Mouse (Mus musculus) neutrophil, adult 5-6 weeks (primary cell): ENCODE measurements around the gene Foxs1. TPM values are rescaled to one million over a fixed set of nuclear protein-coding genes. Genes with fewer than 3 reads are reported as not detected.

Experiments
- ATAC-seq: fragments of 151-379, 151-347 bp; 2 replicates; pipeline ENCODE4 v1.8.0; 2017; ENCODE audit warnings: mild to moderate bottlenecking, moderate TSS enrichment; ENCODE audit not compliant: insufficient number of reproducible peaks, poor library complexity, low FRiP score, severe bottlenecking; ENCODE audit errors: extremely low read depth
- total RNA-seq: library from RNA; stranded (forward); fragments of 200-1000 nt; gene quantifications from 2 replicates; pipeline ENCODE4 v1.2.3, GENCODE M21; 2017

Gene Foxs1
- total RNA-seq, 1 experiment from 2014 or later, result not detected

DNA sequence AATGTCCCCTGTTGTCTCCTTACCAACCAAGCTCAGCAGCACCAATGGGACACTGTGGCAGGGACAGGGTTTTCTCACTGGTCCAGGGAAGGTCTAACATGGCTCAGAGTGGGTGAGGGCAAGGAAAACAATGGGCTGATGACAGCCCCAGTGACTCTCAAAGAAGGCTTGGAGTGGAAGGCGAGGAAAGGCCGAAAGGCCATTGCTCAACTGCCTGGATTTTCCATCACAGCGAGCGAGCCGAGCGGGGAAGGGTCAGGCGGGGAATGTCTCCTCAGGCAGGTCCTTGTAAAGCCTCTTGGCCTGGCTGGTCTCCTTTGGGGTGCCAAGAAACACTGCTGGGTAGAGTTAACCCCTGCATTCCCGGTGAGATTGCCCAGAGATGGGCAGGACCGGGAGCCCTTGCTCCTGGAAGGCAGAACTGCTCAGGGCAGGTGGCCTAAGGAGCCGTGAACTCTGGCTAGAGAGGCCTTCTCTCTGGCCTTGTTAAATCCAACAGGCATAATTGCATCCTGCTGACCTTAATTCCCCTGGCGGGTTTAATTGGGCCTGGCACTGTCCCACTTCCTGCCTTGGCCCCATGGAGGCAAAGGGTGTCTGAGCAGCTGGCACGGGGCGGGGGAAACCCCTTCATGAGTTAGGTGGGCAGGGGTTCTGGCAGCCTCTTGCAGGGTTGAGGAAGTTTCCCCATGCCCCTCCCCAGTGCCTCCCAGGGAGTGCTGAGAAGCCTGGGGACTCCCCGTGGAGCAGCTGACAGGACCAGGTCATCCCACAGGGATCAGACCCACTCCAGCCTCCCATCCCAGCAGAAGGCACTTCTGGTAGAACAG lies 25.7 kb downstream of the Foxs1 start:
- ATAC-seq, result no peak

- no peak for ATAC-seq
Observed at GRCm38 (mm10) chr2:152906274-152907037, 26.6 kb downstream of the Foxs1 start.

DNA sequence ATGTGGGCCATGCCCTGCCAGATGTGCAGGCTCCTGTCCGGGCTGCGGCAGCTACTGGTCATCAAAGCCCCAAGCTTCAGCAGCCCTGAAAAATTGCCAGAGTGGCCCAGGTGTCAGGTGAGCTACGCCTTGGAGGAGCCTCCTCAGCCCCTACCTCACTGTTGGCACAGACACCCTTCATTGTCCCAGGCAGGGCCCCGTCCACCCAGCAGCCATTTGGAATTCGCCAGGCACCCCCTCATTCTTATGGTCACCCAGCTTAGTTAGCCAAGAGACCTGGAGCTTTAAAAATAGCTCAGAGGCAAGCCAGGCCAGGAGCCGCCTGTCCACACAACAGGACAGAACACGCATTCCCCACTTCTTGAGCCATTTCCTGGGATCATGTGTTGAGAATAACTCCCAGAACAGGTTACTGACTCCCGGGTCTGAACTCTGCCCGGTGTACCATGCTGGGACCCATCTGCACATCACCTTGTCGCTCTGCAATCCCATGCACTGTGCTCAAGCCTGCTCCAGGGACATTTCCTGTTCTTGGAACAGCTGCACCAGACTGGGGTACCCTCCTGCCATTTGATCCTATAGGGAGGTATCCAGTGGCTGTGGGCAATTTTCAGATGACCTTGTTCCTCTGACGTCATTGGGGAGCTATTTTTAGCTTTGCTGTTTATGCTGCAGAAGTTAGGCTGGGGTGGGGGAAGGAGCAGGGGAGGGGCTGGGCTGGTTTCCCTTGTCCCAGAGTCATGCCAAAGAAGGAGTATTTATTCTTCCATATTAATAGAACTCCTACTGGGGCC lies 27.8 kb downstream of the Foxs1 start:
- no peak for ATAC-seq

GRCm38 (mm10) chr2:152904127-152904643 lies 28.8 kb downstream of the Foxs1 start:
- no peak for ATAC-seq

DNA sequence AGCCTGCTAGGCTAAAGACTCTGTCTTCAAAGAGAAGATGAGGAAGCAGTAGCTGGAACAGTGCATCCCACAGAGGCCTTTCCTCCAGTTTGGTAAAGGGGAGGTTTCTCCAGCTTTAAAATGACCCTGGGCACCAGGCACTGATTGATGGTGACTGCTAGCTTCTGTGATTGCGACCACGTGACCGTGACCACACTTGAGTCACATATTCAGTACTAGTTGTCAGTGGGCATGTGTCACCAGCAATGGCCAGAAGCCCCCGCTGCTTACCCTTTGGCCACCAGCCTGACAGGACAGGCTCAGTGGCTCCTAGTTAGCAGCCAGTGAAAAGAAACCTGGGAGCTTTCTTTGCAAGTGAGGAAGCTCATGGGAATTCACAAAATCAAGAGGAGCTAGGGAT lies 29.4 kb downstream of the Foxs1 start:
- no peak for ATAC-seq

GRCm38 (mm10) chr2:152902658-152903057 lies 30.4 kb downstream of the Foxs1 start:
- ATAC-seq, result no peak

GRCm38 (mm10) chr2:152901296-152901695 lies 31.7 kb downstream of the Foxs1 start:
- ATAC-seq, result no peak

GRCm38 (mm10) chr2:152899011-152899410 lies 34.0 kb downstream of the Foxs1 start:
- no peak for ATAC-seq

- no peak for ATAC-seq
Observed at GRCm38 (mm10) chr2:152896926-152897325, 36.1 kb downstream of the Foxs1 start.

- ATAC-seq, result no peak
Observed at GRCm38 (mm10) chr2:152895834-152896233, 37.2 kb downstream of the Foxs1 start.

GRCm38 (mm10) chr2:152888774-152889173 lies 44.2 kb downstream of the Foxs1 start:
- no peak for ATAC-seq

DNA sequence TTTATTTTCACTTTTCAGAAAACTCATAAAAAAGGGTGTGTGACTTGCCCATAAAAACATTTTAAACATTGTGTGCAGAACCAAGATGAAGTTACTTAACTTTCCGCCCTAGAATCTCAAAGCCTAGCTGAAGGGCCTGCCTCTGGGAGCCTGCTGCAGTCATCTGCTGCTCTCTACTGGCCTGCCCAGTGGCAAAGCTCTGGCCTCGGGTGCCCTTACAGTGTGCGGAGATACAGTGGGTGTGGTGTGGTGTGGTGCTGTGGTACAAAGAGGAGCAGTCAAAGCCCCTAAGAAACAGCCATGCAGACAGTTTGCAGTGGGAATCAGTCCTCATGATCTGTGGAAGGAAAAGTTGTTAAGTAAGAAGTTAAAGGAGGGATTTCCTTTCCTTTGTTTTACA lies 45.8 kb downstream of the Foxs1 start:
- no peak for ATAC-seq

GRCm38 (mm10) chr2:152884101-152884645 lies 48.8 kb downstream of the Foxs1 start:
- ATAC-seq, result no peak

Other genes with a start within 250 kb of the Foxs1 start
- gene Mcts2, start 246.2 kb downstream of the Foxs1 start, total RNA-seq, result 16.4 and 17.1 TPM in 2 replicates
- gene Id1, start 197.0 kb downstream of the Foxs1 start, total RNA-seq, result 16.2 and 19.4 TPM in 2 replicates
- gene Cox4i2, start 179.0 kb downstream of the Foxs1 start, total RNA-seq, result not detected in 2 replicates
- 25.9 and 28.7 TPM in 2 replicates for gene Bcl2l1, start 101.5 kb downstream of the Foxs1 start, total RNA-seq
- 0.70 and 0.74 TPM in 2 replicates for gene Tpx2, start 85.2 kb downstream of the Foxs1 start, total RNA-seq
- gene Mylk2, start 21.9 kb downstream of the Foxs1 start, total RNA-seq, result not detected in 2 replicates
- gene Dusp15, start 18.5 kb upstream of the Foxs1 start, total RNA-seq, result not detected in 2 replicates
- not detected in 2 replicates for gene Ttll9, start 29.3 kb upstream of the Foxs1 start, total RNA-seq
- 53.9 and 54.3 TPM in 2 replicates for gene Pdrg1, start 82.2 kb upstream of the Foxs1 start, total RNA-seq
- gene Xkr7, start 98.6 kb upstream of the Foxs1 start, total RNA-seq, result not detected in 2 replicates
- not detected in 2 replicates for gene Ccm2l, start 132.7 kb upstream of the Foxs1 start, total RNA-seq
- 252 and 289 TPM in 2 replicates for gene Hck, start 175.3 kb upstream of the Foxs1 start, total RNA-seq
- gene Tm9sf4, start 228.1 kb upstream of the Foxs1 start, total RNA-seq, result 44.8 and 59.6 TPM in 2 replicates